Mouse (Mus musculus) forebrain, embryonic 11.5 days (tissue): ENCODE results near the gene Cr1l. TPM values are rescaled to one million over a fixed set of nuclear protein-coding genes. Genes with fewer than 3 reads are reported as not detected.
A peak's percentile ranks its signal among the peaks of the same experiment; 100 is the strongest.

ENCODE experiments used
- ATAC-seq: fragments of 200-750 bp; cut with Nextera tagmentation; replicated peaks from 2 replicates; pipeline ENCODE4 v1.8.0; 2017; ENCODE audit warnings: moderate TSS enrichment; ENCODE audit not compliant: low FRiP score
- DNase-seq: peaks from one replicate; pipeline ENCODE4 v3.0.0-alpha.2; 2017; ENCODE audit warnings: low spot score
- H3K27ac ChIP-seq: fragments of 300-500 bp; sonication (generic); 2 replicates; pipeline ENCODE4 v1.5.1; 2014; ENCODE audit warnings: low read depth, low read length
- H3K27me3 ChIP-seq: fragments of 300-500 bp; sonication (generic); 2 replicates; pipeline ENCODE4 v1.6.1; 2014; ENCODE audit warnings: mild to moderate bottlenecking, low read length, mixed read lengths; ENCODE audit not compliant: control insufficient read depth, insufficient read depth
- H3K36me3 ChIP-seq: fragments of 300-500 bp; sonication (generic); 2 replicates; pipeline ENCODE4 v1.6.1; 2014; ENCODE audit warnings: mild to moderate bottlenecking, low read length, moderate library complexity, mixed read lengths; ENCODE audit not compliant: control insufficient read depth, insufficient read depth
- H3K4me1 ChIP-seq: fragments of 300-500 bp; sonication (generic); replicated peaks from 2 replicates; pipeline ENCODE4 v1.6.1; 2014; ENCODE audit warnings: low read length, mixed read lengths; ENCODE audit not compliant: control insufficient read depth, insufficient read depth
- H3K4me2 ChIP-seq: fragments of 300-500 bp; sonication (generic); 2 replicates; pipeline ENCODE4 v1.6.1; 2014; ENCODE audit warnings: low read depth, mild to moderate bottlenecking, low read length, moderate library complexity, mixed read lengths; ENCODE audit not compliant: severe bottlenecking
- H3K4me3 ChIP-seq: fragments of 300-500 bp; sonication (generic); 2 replicates; pipeline ENCODE4 v1.5.1; 2014; ENCODE audit warnings: low read depth, low read length
- H3K9ac ChIP-seq: fragments of 300-500 bp; sonication (generic); 2 replicates; pipeline ENCODE4 v1.6.1; 2014; ENCODE audit warnings: low read length
- H3K9me3 ChIP-seq: fragments of 300-500 bp; sonication (generic); 2 replicates; pipeline ENCODE4 v1.6.1; 2016; ENCODE audit warnings: low read length, mixed read lengths; ENCODE audit not compliant: control insufficient read depth
- WGBS: fragments of 180-500 bp; shearing (Covaris S2); extraction: QIAGEN DNeasy Blood & Tissue Kit; methylation state at CpG from one replicate; pipeline ENCODE4 v1.1.7; 2014; 5-methylcytosine and 5-hydroxymethylcytosine counted together
- polyA plus RNA-seq: library from polyadenylated mRNA; unstranded; fragments of >200 nt; fragmentation: Nextera tagmentation; extraction: Ambion mirVana; gene quantifications from 2 replicates; pipeline ENCODE4 v1.2.1, GENCODE M21; 2014

Cr1l gene
- 40.0 and 40.7 TPM in 2 replicates for polyA plus RNA-seq

- H3K27ac ChIP-seq = peak within 1 kb of the TSS; percentile 86
- H3K27me3 ChIP-seq = no peaks in the 10 kb centered on the region
- DNase-seq = peak; percentile 91
- H3K9ac ChIP-seq = peak within 1 kb of the TSS; percentile 84
- no peaks in the 10 kb centered on the region for H3K36me3 ChIP-seq
- peak within 1 kb of the TSS; percentile 48 for H3K4me2 ChIP-seq
- no peaks in the 10 kb centered on the region for H3K9me3 ChIP-seq
- no peaks in the 10 kb centered on the region; the same call in 1 of the 2 replicates for H3K4me1 ChIP-seq
- H3K4me3 ChIP-seq = peak within 1 kb of the TSS; percentile 53
- under 1% methylated on average over 31 of the region's 31 CpGs for WGBS
- ATAC-seq = peak; percentile 99
These were observed at the start of gene Cr1l for GRCm38 (mm10) chr1:195130953-195131674. Gene Cr1l (minus strand): TSS chr1:195131586.

GRCm38 (mm10) chr1:195175980-195176931 lies 44.9 kb upstream of the Cr1l start, which contains the start of gene Cr2:
Gene Cr2 (minus strand): TSS chr1:195176716.
- H3K27me3 ChIP-seq = no peaks in the 10 kb centered on the region
- no peaks in the 10 kb centered on the region for H3K9me3 ChIP-seq
- WGBS = 7% methylated on average over 20 of the region's 20 CpGs
- H3K9ac ChIP-seq = peak within 1 kb of the TSS; percentile 59
- peak within 1 kb of the TSS; percentile 60 for H3K4me2 ChIP-seq
- H3K4me3 ChIP-seq = peak within 1 kb of the TSS; percentile 23
- H3K27ac ChIP-seq = no peak within 1 kb of the TSS
- DNase-seq = peak; percentile 88
- peak; percentile 99 for ATAC-seq
- H3K36me3 ChIP-seq = no peaks in the 10 kb centered on the region
- H3K4me1 ChIP-seq = no peaks in the 10 kb centered on the region

- 86% methylated on average over 9 of the region's 9 CpGs for WGBS
- H3K36me3 ChIP-seq = no peaks in the 10 kb centered on the region
These were observed 33.8 kb upstream of the Cr1l start for GRCm38 (mm10) chr1:195164996-195165755.

GRCm38 (mm10) chr1:195132070-195132469 lies 684 bp upstream of the Cr1l start:
- H3K27me3 ChIP-seq = no peaks in the 10 kb centered on the region
- no peak overlapping the region for H3K9ac ChIP-seq
- H3K9me3 ChIP-seq = no peaks in the 10 kb centered on the region
- no peaks in the 10 kb centered on the region; the same call in 1 of the 2 replicates for H3K4me1 ChIP-seq
- WGBS = 77% methylated on average over 3 of the region's 3 CpGs
- no peak overlapping the region for H3K4me2 ChIP-seq
- H3K36me3 ChIP-seq = no peaks in the 10 kb centered on the region
- H3K27ac ChIP-seq = no peak overlapping the region
- no peak overlapping the region for H3K4me3 ChIP-seq
- ATAC-seq = no peak
- DNase-seq = no peak

More at GRCm38 (mm10) chr1:195164996-195165755, 33.8 kb upstream of the Cr1l start:
- ATAC-seq (no peak), DNase-seq (no peak)
- H3K9me3 ChIP-seq = no peaks in the 10 kb centered on the region
- no peaks in the 10 kb centered on the region for H3K27me3 ChIP-seq
- no peaks in the 10 kb centered on the region for H3K4me1 ChIP-seq
- no peak overlapping the region for H3K4me3 ChIP-seq
- H3K9ac ChIP-seq = no peak overlapping the region
- H3K27ac ChIP-seq = no peak overlapping the region
- no peak overlapping the region for H3K4me2 ChIP-seq

- Histone ChIP-seq H3K9me3 (no peaks in the 10 kb centered on the region), H3K36me3 (no peaks in the 10 kb centered on the region), H3K4me2 (peak overlapping the region; percentile 48), H3K27me3 (no peaks in the 10 kb centered on the region), H3K4me1 (no peaks in the 10 kb centered on the region; the same call in 1 of the 2 replicates), H3K27ac (peak overlapping the region; percentile 86), H3K4me3 (peak overlapping the region; percentile 53), H3K9ac (peak overlapping the region; percentile 84)
- WGBS = 30% methylated on average over 4 of the region's 4 CpGs
- DNase-seq (no peak), ATAC-seq (no peak)
These were observed 259 bp upstream of the Cr1l start for GRCm38 (mm10) chr1:195131675-195132015.

GRCm38 (mm10) chr1:195130479-195130878 lies 907 bp downstream of the Cr1l start:
- WGBS = 15% methylated on average over 2 of the region's 2 CpGs
- ATAC-seq (no peak; the same call in 1 of the 2 replicates), DNase-seq (no peak)
- Histone ChIP-seq H3K9me3 (no peaks in the 10 kb centered on the region), H3K36me3 (no peaks in the 10 kb centered on the region), H3K27me3 (no peaks in the 10 kb centered on the region), H3K4me3 (peak overlapping the region; percentile 53), H3K4me2 (peak overlapping the region; percentile 48), H3K4me1 (no peaks in the 10 kb centered on the region; the same call in 1 of the 2 replicates), H3K27ac (no peak overlapping the region), H3K9ac (peak overlapping the region; percentile 84)

GRCm38 (mm10) chr1:195129867-195130266 lies 1.5 kb downstream of the Cr1l start:
- Histone ChIP-seq H3K36me3 (no peaks in the 10 kb centered on the region), H3K4me3 (no peak overlapping the region)

GRCm38 (mm10) chr1:195114414-195114813 lies 17.0 kb downstream of the Cr1l start:
- ATAC-seq (no peak), DNase-seq (no peak)
- no peak overlapping the region for H3K27ac ChIP-seq
- H3K4me3 ChIP-seq = no peak overlapping the region
- H3K36me3 ChIP-seq = no peaks in the 10 kb centered on the region
- no peak overlapping the region for H3K9ac ChIP-seq
- H3K4me2 ChIP-seq = no peak overlapping the region
- H3K9me3 ChIP-seq = no peaks in the 10 kb centered on the region
- 88% methylated on average over 1 of the region's 1 CpGs for WGBS
- H3K4me1 ChIP-seq = no peaks in the 10 kb centered on the region
- no peaks in the 10 kb centered on the region for H3K27me3 ChIP-seq

More at GRCm38 (mm10) chr1:195129867-195130266, 1.5 kb downstream of the Cr1l start:
- Histone ChIP-seq H3K9ac (no peak overlapping the region), H3K4me1 (no peaks in the 10 kb centered on the region; the same call in 1 of the 2 replicates), H3K9me3 (no peaks in the 10 kb centered on the region), H3K27me3 (no peaks in the 10 kb centered on the region), H3K27ac (no peak overlapping the region), H3K4me2 (no peak overlapping the region)
- WGBS = 82% methylated on average over 1 of the region's 1 CpGs
- ATAC-seq = no peak
- no peak for DNase-seq
